Mouse (Mus musculus) liver, embryonic 12.5 days (tissue): Measurements from ENCODE around the gene Gm47841. TPM values are rescaled to one million over a fixed set of nuclear protein-coding genes. Genes with fewer than 3 reads are reported as not detected.

ENCODE experiments used
- ATAC-seq: fragments of 200-750 bp; cut with Nextera tagmentation; 2 replicates; pipeline ENCODE4 v1.8.0; 2017; ENCODE audit warnings: moderate number of reproducible peaks, mild to moderate bottlenecking, moderate library complexity
- H3K27ac ChIP-seq: fragments of 300-500 bp; sonication (generic); 2 replicates; pipeline ENCODE4 v1.5.1; 2016; ENCODE audit warnings: mild to moderate bottlenecking
- H3K27me3 ChIP-seq: fragments of 300-500 bp; sonication (generic); replicated peaks from 2 replicates; pipeline ENCODE4 v1.6.1; 2016; ENCODE audit warnings: mild to moderate bottlenecking, moderate library complexity
- H3K36me3 ChIP-seq: fragments of 300-500 bp; sonication (generic); 2 replicates; pipeline ENCODE4 v1.6.1; 2016; ENCODE audit warnings: mild to moderate bottlenecking, moderate library complexity
- H3K4me1 ChIP-seq: fragments of 300-500 bp; sonication (generic); 2 replicates; pipeline ENCODE4 v1.6.1; 2016
- H3K4me2 ChIP-seq: fragments of 300-500 bp; sonication (generic); 2 replicates; pipeline ENCODE4 v1.6.1; 2016; ENCODE audit warnings: mild to moderate bottlenecking, moderate library complexity
- H3K4me3 ChIP-seq: fragments of 300-500 bp; sonication (generic); 2 replicates; pipeline ENCODE4 v1.5.1; 2016; ENCODE audit warnings: mild to moderate bottlenecking, moderate library complexity
- H3K9ac ChIP-seq: fragments of 300-500 bp; sonication (generic); 2 replicates; pipeline ENCODE4 v1.6.1; 2016; ENCODE audit warnings: mild to moderate bottlenecking, moderate library complexity
- H3K9me3 ChIP-seq: fragments of 300-500 bp; sonication (generic); replicated peaks from 2 replicates; pipeline ENCODE4 v1.6.1; 2016; ENCODE audit warnings: mild to moderate bottlenecking, moderate library complexity
- WGBS: fragments of 180-500 bp; shearing (Covaris S2); methylation state at CpG from one replicate; pipeline ENCODE4 v1.1.7; 2016; ENCODE audit not compliant: insufficient replicate concordance; 5-methylcytosine and 5-hydroxymethylcytosine counted together
- polyA plus RNA-seq: library from polyadenylated mRNA; unstranded; fragments of >200 nt; fragmentation: Nextera tagmentation; extraction: Ambion mirVana; gene quantifications from 2 replicates; pipeline ENCODE4 v1.2.1, GENCODE M21; 2016

Gene Gm47841
- polyA plus RNA-seq: not detected in 2 replicates

GRCm38 (mm10) chr15:101047194-101047555 lies at the start of gene Gm47841:
Gm47841 (minus strand) TSS chr15:101047397.
- Histone ChIP-seq H3K27ac (no peak within 1 kb of the TSS), H3K27me3 (peaks cover 94% of the 10 kb centered on the region), H3K4me2 (peak within 1 kb of the TSS; percentile 65), H3K4me3 (peak within 1 kb of the TSS; percentile 40), H3K9me3 (no peaks in the 10 kb centered on the region), H3K9ac (0 out of 2 replicates have a peak within 1 kb of the TSS, but pooled peaks have one; percentile 2), H3K36me3 (no peaks in the 10 kb centered on the region), H3K4me1 (peaks cover 11% of the 10 kb centered on the region; the same call in 1 of the 2 replicates)
- 3% methylated on average over 22 of the region's 23 CpGs for WGBS
- ATAC-seq: no peak

- Histone ChIP-seq H3K4me3 (no peak overlapping the region), H3K4me1 (peaks cover 19% of the 10 kb centered on the region), H3K4me2 (no peak overlapping the region), H3K36me3 (no peaks in the 10 kb centered on the region), H3K27me3 (peaks cover 32% of the 10 kb centered on the region), H3K27ac (no peak overlapping the region), H3K9me3 (no peaks in the 10 kb centered on the region), H3K9ac (no peak overlapping the region)
- WGBS: 61% methylated on average over 3 of the region's 3 CpGs
- no peak for ATAC-seq
These were observed 48.2 kb upstream of the Gm47841 start for GRCm38 (mm10) chr15:101095392-101095791.

- ATAC-seq: no peak
- Histone ChIP-seq H3K36me3 (no peaks in the 10 kb centered on the region), H3K27ac (no peak overlapping the region), H3K4me1 (peaks cover 19% of the 10 kb centered on the region), H3K4me2 (no peak overlapping the region), H3K4me3 (no peak overlapping the region), H3K9me3 (no peaks in the 10 kb centered on the region), H3K27me3 (peaks cover 32% of the 10 kb centered on the region), H3K9ac (no peak overlapping the region)
- WGBS: 61% methylated on average over 9 of the region's 9 CpGs
These were observed 47.8 kb upstream of the Gm47841 start for GRCm38 (mm10) chr15:101094979-101095378.

GRCm38 (mm10) chr15:101093988-101094387 lies 46.8 kb upstream of the Gm47841 start:
- H3K27me3 ChIP-seq: peaks cover 26% of the 10 kb centered on the region
- H3K4me2 ChIP-seq: no peak overlapping the region
- no peak overlapping the region for H3K4me3 ChIP-seq
- no peak for ATAC-seq
- H3K9ac ChIP-seq: no peak overlapping the region
- 67% methylated on average over 6 of the region's 6 CpGs for WGBS
- no peaks in the 10 kb centered on the region for H3K36me3 ChIP-seq
- no peak overlapping the region for H3K27ac ChIP-seq
- H3K9me3 ChIP-seq: no peaks in the 10 kb centered on the region
- H3K4me1 ChIP-seq: peaks cover 19% of the 10 kb centered on the region

GRCm38 (mm10) chr15:101092829-101093648 lies 45.8 kb upstream of the Gm47841 start:
- ATAC-seq: peak; percentile 56; the same call in 1 of the 2 replicates
- 29% methylated on average over 25 of the region's 25 CpGs for WGBS
- H3K27ac ChIP-seq: no peak overlapping the region
- no peak overlapping the region for H3K4me3 ChIP-seq
- peaks cover 14% of the 10 kb centered on the region for H3K4me1 ChIP-seq
- H3K9me3 ChIP-seq: no peaks in the 10 kb centered on the region
- H3K4me2 ChIP-seq: 0 out of 2 replicates have a peak overlapping the region, but pooled peaks have one; percentile 0
- peaks cover 18% of the 10 kb centered on the region for H3K27me3 ChIP-seq
- no peak overlapping the region for H3K9ac ChIP-seq
- H3K36me3 ChIP-seq: no peaks in the 10 kb centered on the region

GRCm38 (mm10) chr15:101092121-101092828 lies 45.1 kb upstream of the Gm47841 start:
- H3K4me2 ChIP-seq: 0 out of 2 replicates have a peak overlapping the region, but pooled peaks have one; percentile 0
- no peaks in the 10 kb centered on the region for H3K36me3 ChIP-seq
- H3K4me1 ChIP-seq: peaks cover 11% of the 10 kb centered on the region
- ATAC-seq: no peak
- H3K9me3 ChIP-seq: no peaks in the 10 kb centered on the region
- no peak overlapping the region for H3K9ac ChIP-seq
- 33% methylated on average over 14 of the region's 14 CpGs for WGBS
- no peak overlapping the region for H3K4me3 ChIP-seq
- peaks cover 10% of the 10 kb centered on the region for H3K27me3 ChIP-seq
- no peak overlapping the region for H3K27ac ChIP-seq

GRCm38 (mm10) chr15:101091551-101091950 lies 44.4 kb upstream of the Gm47841 start:
- Histone ChIP-seq H3K4me1 (peaks cover 11% of the 10 kb centered on the region), H3K9ac (no peak overlapping the region), H3K4me3 (no peak overlapping the region), H3K9me3 (no peaks in the 10 kb centered on the region), H3K4me2 (no peak overlapping the region), H3K27me3 (peaks cover 5% of the 10 kb centered on the region), H3K27ac (no peak overlapping the region), H3K36me3 (no peaks in the 10 kb centered on the region)
- WGBS: 63% methylated on average over 8 of the region's 8 CpGs
- no peak for ATAC-seq

- WGBS: 47% methylated on average over 4 of the region's 4 CpGs
- Histone ChIP-seq H3K9me3 (no peaks in the 10 kb centered on the region), H3K36me3 (no peaks in the 10 kb centered on the region), H3K9ac (no peak overlapping the region), H3K4me1 (peaks cover 6% of the 10 kb centered on the region; the same call in 1 of the 2 replicates), H3K27me3 (no peaks in the 10 kb centered on the region; the same call in 1 of the 2 replicates), H3K27ac (no peak overlapping the region), H3K4me2 (no peak overlapping the region), H3K4me3 (no peak overlapping the region)
- no peak for ATAC-seq
These were observed 41.1 kb upstream of the Gm47841 start for GRCm38 (mm10) chr15:101088291-101088690.

GRCm38 (mm10) chr15:101086956-101087355 lies 39.8 kb upstream of the Gm47841 start:
- Histone ChIP-seq H3K27me3 (no peaks in the 10 kb centered on the region; the same call in 1 of the 2 replicates), H3K4me2 (no peak overlapping the region), H3K4me1 (0 out of 2 replicates have a peak, but pooled peaks cover 5% of the 10 kb centered on the region), H3K4me3 (no peak overlapping the region), H3K9me3 (no peaks in the 10 kb centered on the region), H3K27ac (no peak overlapping the region), H3K36me3 (no peaks in the 10 kb centered on the region), H3K9ac (no peak overlapping the region)
- ATAC-seq: no peak
- 54% methylated on average over 3 of the region's 3 CpGs for WGBS

GRCm38 (mm10) chr15:101086451-101086850 lies 39.3 kb upstream of the Gm47841 start:
- Histone ChIP-seq H3K9ac (no peak overlapping the region), H3K27me3 (peaks cover 3% of the 10 kb centered on the region), H3K4me1 (peaks cover 8% of the 10 kb centered on the region; the same call in 1 of the 2 replicates), H3K4me2 (no peak overlapping the region), H3K27ac (no peak overlapping the region), H3K36me3 (no peaks in the 10 kb centered on the region), H3K4me3 (no peak overlapping the region), H3K9me3 (no peaks in the 10 kb centered on the region)
- ATAC-seq: no peak
- 63% methylated on average over 9 of the region's 9 CpGs for WGBS

- no peak overlapping the region for H3K4me3 ChIP-seq
- H3K36me3 ChIP-seq: no peaks in the 10 kb centered on the region
- H3K9ac ChIP-seq: no peak overlapping the region
- no peak for ATAC-seq
- H3K4me2 ChIP-seq: no peak overlapping the region
- no peaks in the 10 kb centered on the region for H3K9me3 ChIP-seq
- peaks cover 15% of the 10 kb centered on the region; the same call in 1 of the 2 replicates for H3K4me1 ChIP-seq
- no peak overlapping the region for H3K27ac ChIP-seq
- H3K27me3 ChIP-seq: peaks cover 23% of the 10 kb centered on the region
- 48% methylated on average over 10 of the region's 10 CpGs for WGBS
These were observed 37.3 kb upstream of the Gm47841 start for GRCm38 (mm10) chr15:101084499-101084898.

- H3K9me3 ChIP-seq: no peaks in the 10 kb centered on the region
- H3K36me3 ChIP-seq: no peaks in the 10 kb centered on the region
- no peak overlapping the region for H3K27ac ChIP-seq
- H3K4me1 ChIP-seq: peaks cover 29% of the 10 kb centered on the region; the same call in 1 of the 2 replicates
- no peak overlapping the region for H3K4me3 ChIP-seq
- ATAC-seq: no peak
- H3K9ac ChIP-seq: no peak overlapping the region
- H3K4me2 ChIP-seq: no peak overlapping the region
- H3K27me3 ChIP-seq: peaks cover 45% of the 10 kb centered on the region
- 52% methylated on average over 4 of the region's 4 CpGs for WGBS
These were observed 35.0 kb upstream of the Gm47841 start for GRCm38 (mm10) chr15:101082236-101082635.
